Mouse (Mus musculus): Measurements from ENCODE around the gene Sdc1. TPM values are rescaled to one million over a fixed set of nuclear protein-coding genes. Genes with fewer than 3 reads are reported as not detected.

Sdc1 gene
- 1 to 10 TPM; 4.8 to 5.7 TPM for total RNA-seq (2021)
- 9.1 and 11.0 TPM in 2 replicates for polyA plus RNA-seq (2012; rRNA removed)
- long read RNA-seq, transcript Sdc1-201 (5 exons, 3,157 nt): major isoform, 11 of 14 reads
- long read RNA-seq, partial matches to known transcripts: 1 of 14 reads
- long read RNA-seq, other reads (novel, unspliced or antisense): 2 of 14 reads

DNA sequence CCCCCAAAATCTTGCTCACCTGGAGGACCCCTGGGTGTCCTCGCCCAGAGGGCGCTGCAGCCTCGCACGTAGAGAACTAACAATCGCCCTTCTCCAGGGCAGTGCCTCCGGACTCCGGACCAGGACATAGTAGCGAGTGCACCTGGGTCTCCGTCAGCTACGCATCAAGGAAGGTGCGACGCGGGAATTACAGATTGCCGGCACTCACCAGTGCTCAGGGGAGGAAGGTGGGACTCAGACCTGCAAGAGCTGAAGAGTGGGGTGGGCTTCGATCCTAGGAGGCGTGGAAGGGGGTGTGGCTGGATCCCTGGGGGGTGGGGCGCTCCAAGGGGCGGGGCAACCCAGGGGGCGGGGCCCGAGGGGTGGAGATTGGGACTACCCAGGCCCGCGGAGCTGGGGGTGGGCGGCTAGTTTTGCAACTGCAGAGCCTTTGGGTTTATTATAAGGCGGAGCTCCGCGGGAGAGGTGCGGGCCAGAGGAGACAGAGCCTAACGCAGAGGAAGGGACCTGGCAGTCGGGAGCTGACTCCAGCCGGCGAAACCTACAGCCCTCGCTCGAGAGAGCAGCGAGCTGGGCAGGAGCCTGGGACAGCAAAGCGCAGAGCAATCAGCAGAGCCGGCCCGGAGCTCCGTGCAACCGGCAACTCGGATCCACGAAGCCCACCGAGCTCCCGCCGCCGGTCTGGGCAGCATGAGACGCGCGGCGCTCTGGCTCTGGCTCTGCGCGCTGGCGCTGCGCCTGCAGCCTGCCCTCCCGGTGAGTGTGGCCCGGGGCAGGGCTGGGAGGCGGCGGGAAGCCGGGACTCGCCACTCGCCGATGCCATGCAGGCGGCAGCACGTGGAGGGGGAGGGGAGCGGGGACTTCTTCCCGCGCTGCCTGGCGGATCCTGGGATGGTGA lies at the start of gene Sdc1:
Sdc1 (plus strand) TSS at position 378 of the 898 bp plus-strand sequence.
- H3K9ac ChIP-seq (ENCODE audit: low read depth, low read length): peak within 1 kb of the TSS; percentile 76
- H3K79me2 ChIP-seq (replicated peaks; ENCODE audit: control insufficient read depth, insufficient read depth, low read length): no peaks in the 10 kb centered on the region
- no peaks in the 10 kb centered on the region for H3K27me3 ChIP-seq (ENCODE audit: control insufficient read depth, insufficient read depth, low read length)
- peak within 1 kb of the TSS; percentile 58 for H3K4me3 ChIP-seq
- peak; percentile 73 to 74 for DNase-seq
- peak within 1 kb of the TSS; percentile 28; the same call in 1 of the 2 replicates for H3K27ac ChIP-seq
- no peaks in the 10 kb centered on the region for H3K36me3 ChIP-seq (ENCODE audit: control insufficient read depth, insufficient read depth, low read length)
- intact Hi-C loops (cut with DNase I): loop anchor here (2.0 to 5.0 kb wide), 3 partner anchors 41 to 231 kb away; no protein-coding TSS in a partner anchor
- TF ChIP-seq EP300 (IDR thresholded peaks at IDR 0.05; ENCODE audit: insufficient read depth, low read depth, low read length) (no peak), POLR2A (IDR thresholded peaks at IDR 0.05; ENCODE audit: insufficient read depth, low read depth, low read length) (no peak; the same call in 1 of the 2 replicates), CTCF (IDR thresholded peaks at IDR 0.05) (peak; percentile 58)
- H3K4me1 ChIP-seq (ENCODE audit: control insufficient read depth, insufficient read depth, low read length): peaks cover 2% of the 10 kb centered on the region; the same call in 1 of the 2 replicates
- 2% methylated on average over 67 of the region's 67 CpGs for WGBS

DNA sequence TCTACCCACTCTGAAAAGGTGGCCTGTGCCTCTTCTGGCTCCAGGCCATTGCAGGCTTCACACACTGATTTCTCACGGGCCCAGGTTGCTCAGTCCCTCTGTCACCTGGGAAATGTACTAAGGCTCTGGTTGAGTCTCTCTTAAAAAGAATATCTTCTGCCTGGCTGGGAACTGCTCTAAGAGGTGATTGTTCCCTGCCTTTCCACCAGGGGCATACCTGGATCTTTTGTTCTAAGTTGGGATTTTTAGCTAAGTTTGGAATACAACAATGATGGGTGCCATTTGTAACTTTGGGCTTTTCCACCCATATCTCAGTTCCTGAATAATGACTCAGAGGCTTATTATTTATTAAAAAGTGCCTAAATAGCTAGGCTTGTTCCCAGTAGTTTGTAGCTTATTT lies 44.2 kb upstream of the Sdc1 start:
- peaks cover 6% of the 10 kb centered on the region for H3K36me3 ChIP-seq (ENCODE audit: control insufficient read depth, insufficient read depth, low read length)
- intact Hi-C loops (cut with DNase I): no loop called here

DNA sequence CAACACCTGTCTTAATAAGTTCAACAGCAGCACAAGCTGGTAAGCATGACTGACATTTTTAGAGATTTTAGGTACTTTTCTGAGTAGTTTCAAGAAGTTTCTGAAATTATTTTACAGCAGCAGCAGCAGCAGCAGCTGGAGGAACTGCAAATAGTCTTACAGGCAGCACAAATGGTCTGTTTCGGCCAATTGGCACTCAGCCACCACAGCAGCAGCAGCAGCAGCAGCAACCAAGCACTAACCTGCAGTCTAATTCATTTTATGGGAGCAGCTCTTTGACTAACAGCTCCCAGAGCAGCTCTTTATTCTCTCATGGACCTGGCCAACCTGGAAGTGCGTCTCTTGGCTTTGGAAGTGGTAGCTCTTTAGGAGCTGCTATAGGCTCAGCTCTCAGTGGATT lies 42.4 kb upstream of the Sdc1 start:
- H3K4me1 ChIP-seq (ENCODE audit: control insufficient read depth, insufficient read depth, low read length): no peaks in the 10 kb centered on the region
- WGBS: 71% methylated on average over 2 of the region's 2 CpGs
- H3K27ac ChIP-seq: no peak overlapping the region
- TF ChIP-seq CTCF (IDR thresholded peaks at IDR 0.05): no peak
- no peak for TF ChIP-seq EP300 (IDR thresholded peaks at IDR 0.05; ENCODE audit: insufficient read depth, low read depth, low read length)
- no peak for TF ChIP-seq POLR2A (IDR thresholded peaks at IDR 0.05; ENCODE audit: insufficient read depth, low read depth, low read length)
- no peaks in the 10 kb centered on the region for H3K79me2 ChIP-seq (replicated peaks; ENCODE audit: control insufficient read depth, insufficient read depth, low read length)
- H3K27me3 ChIP-seq (ENCODE audit: control insufficient read depth, insufficient read depth, low read length): no peaks in the 10 kb centered on the region
- intact Hi-C loops (cut with DNase I): no loop called here
- H3K9ac ChIP-seq (ENCODE audit: low read depth, low read length): no peak overlapping the region
- H3K36me3 ChIP-seq (ENCODE audit: control insufficient read depth, insufficient read depth, low read length): peaks cover 6% of the 10 kb centered on the region
- peak in 1 of 2 experiments; percentile 23 for DNase-seq
- H3K4me3 ChIP-seq: no peak overlapping the region

More for the DNA sequence above, 44.2 kb upstream of the Sdc1 start:
- no peaks in the 10 kb centered on the region for H3K79me2 ChIP-seq (replicated peaks; ENCODE audit: control insufficient read depth, insufficient read depth, low read length)
- no peak overlapping the region for H3K4me3 ChIP-seq
- DNase-seq: no peak
- no peak for TF ChIP-seq EP300 (IDR thresholded peaks at IDR 0.05; ENCODE audit: insufficient read depth, low read depth, low read length)
- no peak for TF ChIP-seq POLR2A (IDR thresholded peaks at IDR 0.05; ENCODE audit: insufficient read depth, low read depth, low read length)
- peak; percentile 30 for TF ChIP-seq CTCF (IDR thresholded peaks at IDR 0.05)
- H3K27ac ChIP-seq: no peak overlapping the region
- H3K4me1 ChIP-seq (ENCODE audit: control insufficient read depth, insufficient read depth, low read length): no peaks in the 10 kb centered on the region
- 63% methylated on average over 1 of the region's 1 CpGs for WGBS
- H3K27me3 ChIP-seq (ENCODE audit: control insufficient read depth, insufficient read depth, low read length): no peaks in the 10 kb centered on the region
- no peak overlapping the region for H3K9ac ChIP-seq (ENCODE audit: low read depth, low read length)

DNA sequence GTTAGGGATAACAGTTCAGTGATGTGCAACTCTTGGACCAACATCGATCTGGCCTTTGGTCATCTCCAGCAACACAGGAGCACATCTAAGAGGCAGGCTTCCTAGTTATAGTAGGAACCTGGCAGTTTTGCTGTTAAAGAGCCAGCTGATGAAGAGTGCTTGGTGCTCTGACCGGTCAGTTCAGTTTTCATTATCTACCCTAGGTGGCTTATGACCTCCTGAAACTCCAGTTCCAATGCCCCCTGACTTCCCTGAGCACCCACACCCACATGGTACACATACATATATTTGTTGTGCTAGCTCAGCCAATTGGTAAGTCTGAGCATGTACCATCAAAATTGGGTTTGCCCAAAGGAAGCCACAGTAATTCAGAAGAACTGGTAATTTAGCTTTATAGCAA lies 17.5 kb upstream of the Sdc1 start:
- Histone ChIP-seq H3K9ac (ENCODE audit: low read depth, low read length) (no peak overlapping the region), H3K4me1 (ENCODE audit: control insufficient read depth, insufficient read depth, low read length) (no peaks in the 10 kb centered on the region), H3K27ac (no peak overlapping the region), H3K36me3 (ENCODE audit: control insufficient read depth, insufficient read depth, low read length) (peaks cover 3% of the 10 kb centered on the region), H3K4me3 (no peak overlapping the region), H3K27me3 (ENCODE audit: control insufficient read depth, insufficient read depth, low read length) (no peaks in the 10 kb centered on the region), H3K79me2 (replicated peaks; ENCODE audit: control insufficient read depth, insufficient read depth, low read length) (no peaks in the 10 kb centered on the region)
- intact Hi-C loops (cut with DNase I): no loop called here
- DNase-seq: no peak
- TF ChIP-seq POLR2A (IDR thresholded peaks at IDR 0.05; ENCODE audit: insufficient read depth, low read depth, low read length) (no peak), CTCF (IDR thresholded peaks at IDR 0.05) (no peak), EP300 (IDR thresholded peaks at IDR 0.05; ENCODE audit: insufficient read depth, low read depth, low read length) (no peak)
- 89% methylated on average over 2 of the region's 2 CpGs for WGBS

DNA sequence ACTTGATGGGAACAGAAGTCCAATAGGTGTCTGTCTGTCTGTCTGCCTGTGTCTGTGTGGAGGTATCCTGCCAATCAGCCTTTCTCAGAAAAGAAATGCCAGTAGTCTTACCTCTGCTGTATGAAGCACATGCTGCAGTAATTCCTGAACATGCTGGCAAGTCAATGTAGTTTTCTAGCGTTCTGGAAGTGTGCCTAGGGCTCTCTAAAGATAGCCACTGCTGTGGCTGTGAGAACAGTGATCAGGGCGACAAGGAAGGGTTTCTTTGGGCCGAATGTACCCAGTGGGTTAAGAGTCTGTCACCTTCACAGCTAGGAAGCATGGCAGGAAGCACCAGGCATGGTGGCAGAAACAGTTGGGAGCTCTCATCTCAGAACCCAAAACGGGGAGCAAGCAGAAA lies 17.0 kb upstream of the Sdc1 start:
- Histone ChIP-seq H3K27ac (no peak overlapping the region), H3K9ac (ENCODE audit: low read depth, low read length) (no peak overlapping the region)

More for the DNA sequence above, 17.0 kb upstream of the Sdc1 start:
- H3K4me1 ChIP-seq (ENCODE audit: control insufficient read depth, insufficient read depth, low read length): no peaks in the 10 kb centered on the region
- no peak overlapping the region for H3K4me3 ChIP-seq
- intact Hi-C loops (cut with DNase I): no loop called here
- H3K79me2 ChIP-seq (replicated peaks; ENCODE audit: control insufficient read depth, insufficient read depth, low read length): no peaks in the 10 kb centered on the region
- DNase-seq: peak in 1 of 2 experiments; percentile 42
- whole genome bisulfite sequencing: 58% methylated on average over 4 of the region's 4 CpGs
- H3K27me3 ChIP-seq (ENCODE audit: control insufficient read depth, insufficient read depth, low read length): no peaks in the 10 kb centered on the region
- peaks cover 2% of the 10 kb centered on the region for H3K36me3 ChIP-seq (ENCODE audit: control insufficient read depth, insufficient read depth, low read length)
- no peak for TF ChIP-seq EP300 (IDR thresholded peaks at IDR 0.05; ENCODE audit: insufficient read depth, low read depth, low read length)
- TF ChIP-seq POLR2A (IDR thresholded peaks at IDR 0.05; ENCODE audit: insufficient read depth, low read depth, low read length): no peak
- TF ChIP-seq CTCF (IDR thresholded peaks at IDR 0.05): no peak
